Mouse (Mus musculus) liver, embryonic 18 days (tissue): ENCODE measurements around the gene Pfkfb4. TPM values are rescaled to one million over a fixed set of nuclear protein-coding genes. Genes with fewer than 3 reads are reported as not detected.

Source experiments
- polyA plus RNA-seq: library from polyadenylated mRNA; depleted of rRNA; stranded (reverse); fragments of >200 nt; gene quantifications from 2 replicates; pipeline ENCODE4 v1.2.3, GENCODE M21; 2012; rRNA removed

The Pfkfb4 gene
- 4.6 and 6.5 TPM in 2 replicates for polyA plus RNA-seq

DNA sequence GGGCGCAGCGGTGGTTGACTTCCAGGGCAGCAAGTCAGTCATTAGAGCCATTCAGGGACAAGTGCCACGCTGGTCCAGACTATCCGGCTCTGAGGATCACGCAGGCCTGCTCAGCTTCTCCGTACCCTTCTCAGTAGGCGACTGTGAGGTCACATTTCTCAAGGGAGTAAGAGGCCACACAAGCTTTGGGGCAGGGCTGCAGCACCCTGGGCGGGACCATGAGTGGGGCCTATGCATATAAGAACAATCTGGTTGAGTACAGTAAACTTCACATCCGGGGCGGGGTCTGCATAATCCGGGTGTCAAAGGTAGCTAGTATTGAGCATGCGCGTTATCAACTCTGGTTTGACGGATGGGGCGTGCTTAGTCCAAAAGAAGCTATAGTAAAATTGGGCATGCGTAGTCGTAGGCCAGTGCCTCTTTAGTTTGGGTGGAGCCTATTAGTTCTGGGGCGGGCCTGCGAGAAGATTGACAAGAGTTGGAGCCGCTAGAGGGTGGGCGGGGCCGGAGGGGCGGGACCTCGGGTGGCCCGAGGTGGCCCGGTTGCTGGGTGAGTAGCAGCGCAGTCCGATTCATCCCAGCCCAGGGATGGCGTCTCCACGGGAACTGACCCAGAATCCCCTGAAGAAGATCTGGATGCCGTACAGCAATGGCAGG, at the start of gene Pfkfb4:
Pfkfb4 (plus strand) TSS at position 351 of the 657 bp plus-strand sequence.

DNA sequence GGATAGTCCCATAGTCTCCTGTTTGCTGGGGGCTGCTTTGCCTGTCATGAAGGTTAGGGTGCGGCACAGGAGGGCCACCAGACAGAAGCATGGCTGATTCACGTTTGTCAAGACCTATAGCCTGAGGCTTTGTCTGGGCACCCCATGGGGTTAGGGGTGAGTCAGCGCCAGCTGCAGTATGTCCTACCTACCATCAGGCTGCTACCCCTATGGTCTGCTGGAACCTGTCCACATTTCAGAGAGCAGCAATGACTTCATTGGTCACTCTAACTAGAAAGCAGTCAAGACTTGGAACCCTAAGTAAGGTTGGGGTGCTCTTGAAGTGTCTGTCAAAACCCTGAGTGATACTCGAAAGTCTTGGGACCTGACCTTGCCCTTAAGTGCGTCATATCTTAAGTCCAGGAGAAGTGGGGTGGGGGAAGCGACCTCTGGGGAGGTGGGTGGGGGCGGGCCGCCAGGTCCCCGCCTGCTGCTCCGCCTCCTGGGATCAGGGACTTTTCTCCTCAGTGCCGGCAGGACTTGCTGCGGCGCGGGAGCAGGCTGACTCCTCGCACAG, 38.4 kb upstream of the Pfkfb4 start, which contains the start of gene Col7a1:
Col7a1 (plus strand) TSS at position 506 of the 556 bp plus-strand sequence.

DNA sequence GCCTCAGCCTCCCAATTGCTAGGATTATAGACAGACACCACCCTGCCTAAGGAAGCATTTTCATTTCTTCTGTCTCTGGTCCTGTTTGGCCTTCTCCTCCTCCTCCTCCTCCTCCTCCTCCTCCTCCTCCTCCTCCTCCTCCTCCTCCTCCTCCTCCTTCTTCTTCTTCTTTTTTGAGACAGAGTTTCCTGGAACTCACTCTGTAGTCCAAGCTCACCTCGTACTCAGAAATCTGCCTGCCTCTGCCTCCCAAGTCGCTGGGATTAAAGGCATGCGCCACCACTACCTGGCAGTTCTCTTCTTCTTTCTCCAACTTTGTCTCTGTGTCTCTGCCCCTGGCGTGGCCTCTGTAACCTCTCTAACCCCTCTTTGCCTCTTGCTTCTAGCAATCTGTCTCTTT, 5.9 kb upstream of the Pfkfb4 start, which contains the start of gene Ucn2:
Ucn2 (plus strand) TSS at position 301 of the 400 bp plus-strand sequence.

DNA sequence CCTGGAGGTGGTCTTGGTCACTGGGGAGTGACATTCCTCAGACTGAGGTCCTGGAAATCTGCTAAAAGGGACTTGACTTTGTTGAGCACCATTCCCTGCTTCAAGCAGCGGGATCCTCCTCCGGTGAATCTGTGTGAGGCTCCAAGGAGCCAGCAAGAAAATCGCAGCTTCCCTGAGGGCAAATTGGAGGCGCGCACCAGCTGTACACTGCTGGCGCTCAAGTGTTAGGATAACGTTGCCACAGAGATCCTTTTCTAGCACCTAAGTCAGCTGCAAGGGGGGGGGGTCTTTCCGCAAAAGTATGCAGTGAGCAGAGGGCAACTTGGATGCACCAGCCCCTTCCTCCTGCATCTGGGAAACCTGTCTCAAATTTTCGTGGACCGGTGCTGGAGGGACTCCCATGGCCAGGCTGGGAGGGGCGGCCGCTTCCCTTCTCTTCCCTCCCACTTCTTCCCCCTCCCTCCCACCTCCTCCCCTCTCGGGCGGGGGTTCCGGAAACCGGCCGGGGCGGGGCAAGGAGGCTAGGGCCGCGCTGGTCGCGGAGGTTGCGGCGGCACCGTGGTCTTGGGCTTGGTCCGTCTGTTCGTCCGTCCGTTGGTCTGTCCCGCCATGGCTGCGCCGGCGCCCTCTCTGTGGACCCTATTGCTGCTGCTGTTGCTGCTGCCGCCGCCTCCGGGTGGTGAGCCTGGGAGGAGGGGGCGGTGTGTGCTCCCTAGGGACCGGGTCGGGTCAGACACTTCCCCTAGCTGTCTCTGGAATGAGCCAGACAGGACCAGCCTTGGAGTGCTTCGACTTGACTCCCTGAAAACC, 46.7 kb downstream of the Pfkfb4 start, which contains the start of gene Shisa5:
Shisa5 (plus strand) TSS at position 480 of the 810 bp plus-strand sequence.

DNA sequence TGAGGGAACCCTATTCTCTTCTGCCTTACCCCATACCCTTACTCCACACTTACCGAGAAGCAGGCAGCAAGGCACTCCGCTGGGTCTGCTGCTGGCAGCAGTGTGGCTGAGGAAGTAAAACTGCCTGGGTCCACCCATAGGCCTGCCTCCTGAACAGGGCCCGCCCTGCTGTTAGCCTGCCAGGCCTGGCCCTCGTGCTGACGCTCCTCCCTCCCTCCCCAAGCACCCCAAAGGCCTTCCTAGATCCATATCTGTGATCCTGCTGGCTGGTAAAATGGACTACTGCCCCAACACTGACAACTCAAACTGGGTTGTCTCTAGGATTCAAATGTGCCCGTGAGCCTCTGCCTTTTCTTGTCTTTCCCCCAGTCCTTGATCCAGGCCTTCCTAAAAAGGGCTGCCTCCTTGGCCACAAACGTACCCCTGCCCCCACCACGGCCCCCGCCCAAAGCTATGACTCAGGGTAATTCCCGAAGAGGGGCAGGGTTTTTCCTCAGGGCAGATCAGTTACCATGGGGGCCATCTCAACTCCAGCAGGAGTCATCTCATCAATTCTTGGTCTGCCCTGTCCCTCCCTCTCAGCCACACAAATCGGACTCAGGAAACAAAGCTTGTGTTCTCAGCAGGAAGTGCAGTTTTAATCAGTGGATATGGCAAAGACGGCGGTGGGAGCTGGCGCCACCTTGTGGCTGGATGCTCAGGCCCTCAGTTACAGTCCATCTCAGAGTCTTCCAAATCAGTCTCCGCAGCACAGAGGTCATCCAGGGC, 67.7 kb downstream of the Pfkfb4 start, which contains the start of gene Trex1:
Trex1 (minus strand) TSS at position 599 of the 768 bp plus-strand sequence.

DNA sequence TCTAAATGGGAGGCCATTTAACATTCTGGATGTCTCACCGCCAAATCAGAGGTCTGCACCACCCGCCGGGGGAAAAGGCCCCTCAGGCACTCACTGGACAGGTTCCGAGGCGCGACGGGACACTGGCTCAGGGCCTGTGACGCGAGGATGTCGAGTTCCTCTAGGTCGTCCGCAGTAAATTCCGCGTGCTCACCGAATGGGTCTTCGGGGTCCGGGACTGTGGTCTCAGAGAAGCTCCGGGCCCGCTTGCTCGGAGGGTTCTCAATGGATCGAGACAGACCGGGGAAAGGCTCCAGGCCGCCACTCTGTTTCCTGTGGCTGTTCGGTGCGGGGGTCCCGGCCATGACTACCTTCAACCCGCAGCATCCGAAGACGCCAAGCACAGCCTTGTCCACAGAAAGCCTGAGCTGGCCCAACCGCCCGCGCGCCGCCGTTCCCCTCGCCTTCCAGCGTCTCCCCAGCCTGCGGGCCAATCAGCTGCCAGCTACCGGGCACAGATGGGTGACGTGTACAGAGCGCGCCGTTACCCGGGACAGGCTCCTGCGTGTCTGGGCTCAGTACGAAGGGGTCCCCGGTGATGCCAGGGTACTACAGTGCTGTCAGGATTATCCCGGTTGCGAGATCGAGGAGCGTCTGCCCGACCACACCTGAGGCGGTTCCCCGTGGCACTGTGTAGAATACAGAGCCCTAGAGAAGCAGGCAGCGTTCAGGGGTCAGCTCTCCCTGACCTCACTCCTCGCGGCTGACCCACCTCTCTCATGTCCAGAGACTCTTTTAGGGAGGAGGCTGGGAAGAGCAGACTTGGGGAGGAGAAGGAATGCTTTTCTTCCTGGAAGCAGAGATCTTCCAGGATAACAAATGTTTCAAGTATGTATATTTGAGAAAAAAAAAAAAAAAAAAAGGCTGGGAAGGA, 82.3 kb downstream of the Pfkfb4 start, which contains the start of gene Atrip:
Atrip (minus strand) TSS at position 464 of the 913 bp plus-strand sequence.

Other genes starting within 250 kb of the Pfkfb4 start
- gene Ip6k2, start 208.0 kb upstream of the Pfkfb4 start, polyA plus RNA-seq, result 51.0 and 53.0 TPM in 2 replicates
- gene Nckipsd, start 183.4 kb upstream of the Pfkfb4 start, polyA plus RNA-seq, result 3.3 and 3.4 TPM in 2 replicates
- 0.41 and 0.63 TPM in 2 replicates for gene Celsr3, start 165.5 kb upstream of the Pfkfb4 start, polyA plus RNA-seq
- gene Slc26a6, start 138.5 kb upstream of the Pfkfb4 start, polyA plus RNA-seq, result 2.7 and 2.8 TPM in 2 replicates
- gene Tmem89, start 77.2 kb upstream of the Pfkfb4 start, polyA plus RNA-seq, result 0.04 TPM in 1 of 2 replicates, not detected in the other
- 224 and 244 TPM in 2 replicates for gene Uqcrc1, start 55.1 kb upstream of the Pfkfb4 start, polyA plus RNA-seq
- 0.51 and 0.59 TPM in 2 replicates for gene Col7a1, start 38.2 kb upstream of the Pfkfb4 start, polyA plus RNA-seq
- gene Ucn2, start 5.8 kb upstream of the Pfkfb4 start, polyA plus RNA-seq, result 0.04 TPM in 1 of 2 replicates, not detected in the other
- 30.0 and 37.0 TPM in 2 replicates for gene Shisa5, start 46.8 kb downstream of the Pfkfb4 start, polyA plus RNA-seq
- 23.2 and 25.4 TPM in 2 replicates for gene Trex1, start 68.0 kb downstream of the Pfkfb4 start, polyA plus RNA-seq
- 6.2 and 6.7 TPM in 2 replicates for gene Atrip, start 82.3 kb downstream of the Pfkfb4 start, polyA plus RNA-seq
- 6.0 and 6.4 TPM in 2 replicates for gene Ccdc51, start 90.7 kb downstream of the Pfkfb4 start, polyA plus RNA-seq
- gene Tma7, start 90.8 kb downstream of the Pfkfb4 start, polyA plus RNA-seq, result 60.6 and 66.8 TPM in 2 replicates
- gene Plxnb1, start 103.6 kb downstream of the Pfkfb4 start, polyA plus RNA-seq, result 4.8 and 5.9 TPM in 2 replicates
- not detected in 2 replicates for gene Fbxw21, start 170.3 kb downstream of the Pfkfb4 start, polyA plus RNA-seq
- gene Fbxw13, start 204.2 kb downstream of the Pfkfb4 start, polyA plus RNA-seq, result 0.02 and 0.07 TPM in 2 replicates
- gene Fbxw20, start 243.0 kb downstream of the Pfkfb4 start, polyA plus RNA-seq, result 0.02 TPM in 2 replicates